Mouse (Mus musculus): ENCODE data around the gene H13.

DNA sequence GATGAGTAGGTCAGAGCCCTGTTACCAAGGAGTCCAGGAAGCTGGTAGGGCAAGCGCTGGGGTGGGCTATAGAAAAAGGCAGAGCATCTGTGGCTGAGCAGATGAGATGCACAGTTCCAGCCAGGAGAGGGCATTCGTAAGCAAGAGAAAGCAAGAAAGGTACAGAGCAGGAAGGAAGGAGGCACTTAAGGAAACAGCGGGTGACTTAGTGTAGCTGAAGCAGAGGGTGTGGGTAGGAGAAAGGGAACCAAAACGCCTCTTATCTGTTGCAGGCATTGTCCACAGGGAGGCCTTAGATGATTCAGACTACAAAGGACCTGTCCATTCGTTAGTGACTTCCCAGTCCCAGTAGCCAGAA lies 2.4 kb downstream of the H13 start:
- TF ChIP-seq CTCF (IDR thresholded peaks at IDR 0.05; ENCODE audit: low read depth, low read length) (peak; percentile 49), POLR2A (IDR thresholded peaks at IDR 0.05; ENCODE audit: insufficient read depth, low read length) (no peak), EP300 (IDR thresholded peaks at IDR 0.05; ENCODE audit: insufficient read depth, low read depth, low read length) (no peak)

Measured in ES-Bruce4 (cell line).